Mouse (Mus musculus): ENCODE measurements around the gene Med20. TPM values are rescaled to one million over a fixed set of nuclear protein-coding genes. Genes with fewer than 3 reads are reported as not detected.

Gene Med20
- polyA plus RNA-seq (2014; fragmentation: Nextera tagmentation; extraction: Ambion mirVana) = 44.6 and 44.8 TPM in 2 replicates

GRCm38 (mm10) chr17:47610849-47611660 is at the start of gene Med20, which contains the start of the genes Bysl and Gm20517:
Gene Med20, plus strand, starts transcription at chr17:47611582.
Gene Bysl, minus strand, starts transcription at chr17:47611492.
Gene Gm20517, plus strand, starts transcription at chr17:47611589.
- peak; percentile 95 for ATAC-seq (ENCODE audit: low FRiP score)
- H3K9ac ChIP-seq (ENCODE audit: low read depth, low read length) = peak within 1 kb of the TSS; percentile 59
- no peaks in the 10 kb centered on the region for H3K27me3 ChIP-seq (ENCODE audit: control insufficient read depth, insufficient read depth, low read length)
- under 1% methylated on average over 59 of the region's 59 CpGs for WGBS
- peak within 1 kb of the TSS; percentile 19; the same call in 1 of the 2 replicates for H3K27ac ChIP-seq (ENCODE audit: low read depth, low read length)
- no peaks in the 10 kb centered on the region for H3K4me1 ChIP-seq (replicated peaks; ENCODE audit: control insufficient read depth, insufficient read depth, low read length)
- DNase-seq (ENCODE audit: low spot score) = peak; percentile 98
- no peaks in the 10 kb centered on the region for H3K9me3 ChIP-seq (ENCODE audit: control insufficient read depth, low read length)
- H3K4me3 ChIP-seq (ENCODE audit: low read depth, low read length) = peak within 1 kb of the TSS; percentile 66
- no peaks in the 10 kb centered on the region for H3K36me3 ChIP-seq (ENCODE audit: control insufficient read depth, insufficient read depth, low read length)
- peak within 1 kb of the TSS; percentile 80 for H3K4me2 ChIP-seq (replicated peaks; ENCODE audit: low read depth, low read length)

- Histone ChIP-seq H3K36me3 (ENCODE audit: control insufficient read depth, insufficient read depth, low read length) (no peaks in the 10 kb centered on the region), H3K4me1 (replicated peaks; ENCODE audit: control insufficient read depth, insufficient read depth, low read length) (no peaks in the 10 kb centered on the region), H3K9ac (ENCODE audit: low read depth, low read length) (no peak overlapping the region), H3K4me2 (replicated peaks; ENCODE audit: low read depth, low read length) (no peak overlapping the region), H3K27ac (ENCODE audit: low read depth, low read length) (no peak overlapping the region), H3K27me3 (ENCODE audit: control insufficient read depth, insufficient read depth, low read length) (no peaks in the 10 kb centered on the region), H3K4me3 (ENCODE audit: low read depth, low read length) (no peak overlapping the region), H3K9me3 (ENCODE audit: control insufficient read depth, low read length) (no peaks in the 10 kb centered on the region)
- 80% methylated on average over 6 of the region's 6 CpGs for WGBS
- ATAC-seq (ENCODE audit: low FRiP score) (no peak), DNase-seq (ENCODE audit: low spot score) (no peak)
Observed at GRCm38 (mm10) chr17:47562875-47563274, 48.5 kb upstream of the Med20 start.

- DNase-seq (ENCODE audit: low spot score) = no peak
Observed at GRCm38 (mm10) chr17:47564612-47565011, 46.8 kb upstream of the Med20 start.

GRCm38 (mm10) chr17:47566133-47566532 is 45.2 kb upstream of the Med20 start:
- no peaks in the 10 kb centered on the region for H3K4me1 ChIP-seq (replicated peaks; ENCODE audit: control insufficient read depth, insufficient read depth, low read length)
- no peak overlapping the region for H3K9ac ChIP-seq (ENCODE audit: low read depth, low read length)
- DNase-seq (ENCODE audit: low spot score) = peak; percentile 31
- H3K36me3 ChIP-seq (ENCODE audit: control insufficient read depth, insufficient read depth, low read length) = no peaks in the 10 kb centered on the region
- H3K9me3 ChIP-seq (ENCODE audit: control insufficient read depth, low read length) = no peaks in the 10 kb centered on the region
- H3K27me3 ChIP-seq (ENCODE audit: control insufficient read depth, insufficient read depth, low read length) = no peaks in the 10 kb centered on the region
- H3K27ac ChIP-seq (ENCODE audit: low read depth, low read length) = no peak overlapping the region
- H3K4me3 ChIP-seq (ENCODE audit: low read depth, low read length) = no peak overlapping the region
- ATAC-seq (ENCODE audit: low FRiP score) = peak; percentile 68
- 12% methylated on average over 2 of the region's 2 CpGs for WGBS
- H3K4me2 ChIP-seq (replicated peaks; ENCODE audit: low read depth, low read length) = no peak overlapping the region

More at GRCm38 (mm10) chr17:47564612-47565011, 46.8 kb upstream of the Med20 start:
- no peaks in the 10 kb centered on the region for H3K9me3 ChIP-seq (ENCODE audit: control insufficient read depth, low read length)
- H3K4me3 ChIP-seq (ENCODE audit: low read depth, low read length) = no peak overlapping the region
- no peak for ATAC-seq (ENCODE audit: low FRiP score)
- H3K36me3 ChIP-seq (ENCODE audit: control insufficient read depth, insufficient read depth, low read length) = no peaks in the 10 kb centered on the region
- H3K4me2 ChIP-seq (replicated peaks; ENCODE audit: low read depth, low read length) = no peak overlapping the region
- H3K27ac ChIP-seq (ENCODE audit: low read depth, low read length) = no peak overlapping the region
- H3K9ac ChIP-seq (ENCODE audit: low read depth, low read length) = no peak overlapping the region
- WGBS = 83% methylated on average over 5 of the region's 5 CpGs
- no peaks in the 10 kb centered on the region for H3K27me3 ChIP-seq (ENCODE audit: control insufficient read depth, insufficient read depth, low read length)
- H3K4me1 ChIP-seq (replicated peaks; ENCODE audit: control insufficient read depth, insufficient read depth, low read length) = no peaks in the 10 kb centered on the region

GRCm38 (mm10) chr17:47567271-47567670 is 44.1 kb upstream of the Med20 start:
- WGBS = 89% methylated on average over 3 of the region's 3 CpGs
- no peaks in the 10 kb centered on the region for H3K9me3 ChIP-seq (ENCODE audit: control insufficient read depth, low read length)
- H3K9ac ChIP-seq (ENCODE audit: low read depth, low read length) = no peak overlapping the region
- no peak overlapping the region for H3K4me3 ChIP-seq (ENCODE audit: low read depth, low read length)
- no peak overlapping the region; the same call in 1 of the 2 replicates for H3K27ac ChIP-seq (ENCODE audit: low read depth, low read length)
- H3K4me2 ChIP-seq (replicated peaks; ENCODE audit: low read depth, low read length) = no peak overlapping the region
- no peaks in the 10 kb centered on the region; the same call in 1 of the 2 replicates for H3K4me1 ChIP-seq (replicated peaks; ENCODE audit: control insufficient read depth, insufficient read depth, low read length)
- no peak for DNase-seq (ENCODE audit: low spot score)
- H3K36me3 ChIP-seq (ENCODE audit: control insufficient read depth, insufficient read depth, low read length) = no peaks in the 10 kb centered on the region
- no peak for ATAC-seq (ENCODE audit: low FRiP score)
- no peaks in the 10 kb centered on the region for H3K27me3 ChIP-seq (ENCODE audit: control insufficient read depth, insufficient read depth, low read length)

- no peak for ATAC-seq (ENCODE audit: low FRiP score)
Observed at GRCm38 (mm10) chr17:47568389-47568788, 43.0 kb upstream of the Med20 start.

GRCm38 (mm10) chr17:47568951-47569527 is 42.3 kb upstream of the Med20 start:
- H3K27ac ChIP-seq (ENCODE audit: low read depth, low read length) = 0 out of 2 replicates have a peak overlapping the region, but pooled peaks have one; percentile 17
- no peaks in the 10 kb centered on the region for H3K36me3 ChIP-seq (ENCODE audit: control insufficient read depth, insufficient read depth, low read length)
- H3K4me1 ChIP-seq (replicated peaks; ENCODE audit: control insufficient read depth, insufficient read depth, low read length) = no peaks in the 10 kb centered on the region; the same call in 1 of the 2 replicates
- no peak overlapping the region for H3K4me3 ChIP-seq (ENCODE audit: low read depth, low read length)
- peak; percentile 67; the same call in 1 of the 2 replicates for ATAC-seq (ENCODE audit: low FRiP score)
- WGBS = 62% methylated on average over 10 of the region's 10 CpGs
- H3K27me3 ChIP-seq (ENCODE audit: control insufficient read depth, insufficient read depth, low read length) = no peaks in the 10 kb centered on the region
- no peak overlapping the region for H3K4me2 ChIP-seq (replicated peaks; ENCODE audit: low read depth, low read length)
- H3K9ac ChIP-seq (ENCODE audit: low read depth, low read length) = no peak overlapping the region
- DNase-seq (ENCODE audit: low spot score) = peak; percentile 31
- no peaks in the 10 kb centered on the region for H3K9me3 ChIP-seq (ENCODE audit: control insufficient read depth, low read length)

More at GRCm38 (mm10) chr17:47568389-47568788, 43.0 kb upstream of the Med20 start:
- WGBS = 94% methylated on average over 3 of the region's 3 CpGs
- Histone ChIP-seq H3K36me3 (ENCODE audit: control insufficient read depth, insufficient read depth, low read length) (no peaks in the 10 kb centered on the region), H3K27me3 (ENCODE audit: control insufficient read depth, insufficient read depth, low read length) (no peaks in the 10 kb centered on the region), H3K4me2 (replicated peaks; ENCODE audit: low read depth, low read length) (no peak overlapping the region), H3K9ac (ENCODE audit: low read depth, low read length) (no peak overlapping the region), H3K27ac (ENCODE audit: low read depth, low read length) (no peak overlapping the region), H3K4me1 (replicated peaks; ENCODE audit: control insufficient read depth, insufficient read depth, low read length) (no peaks in the 10 kb centered on the region; the same call in 1 of the 2 replicates), H3K9me3 (ENCODE audit: control insufficient read depth, low read length) (no peaks in the 10 kb centered on the region), H3K4me3 (ENCODE audit: low read depth, low read length) (no peak overlapping the region)
- DNase-seq (ENCODE audit: low spot score) = no peak

- no peak overlapping the region for H3K27ac ChIP-seq (ENCODE audit: low read depth, low read length)
- no peak overlapping the region for H3K9ac ChIP-seq (ENCODE audit: low read depth, low read length)
- WGBS = 14% methylated on average over 7 of the region's 7 CpGs
- DNase-seq (ENCODE audit: low spot score) = peak; percentile 37
- H3K36me3 ChIP-seq (ENCODE audit: control insufficient read depth, insufficient read depth, low read length) = no peaks in the 10 kb centered on the region
- no peak for ATAC-seq (ENCODE audit: low FRiP score)
- no peaks in the 10 kb centered on the region for H3K9me3 ChIP-seq (ENCODE audit: control insufficient read depth, low read length)
- H3K4me3 ChIP-seq (ENCODE audit: low read depth, low read length) = no peak overlapping the region
- no peaks in the 10 kb centered on the region for H3K27me3 ChIP-seq (ENCODE audit: control insufficient read depth, insufficient read depth, low read length)
- no peak overlapping the region for H3K4me2 ChIP-seq (replicated peaks; ENCODE audit: low read depth, low read length)
- no peaks in the 10 kb centered on the region; the same call in 1 of the 2 replicates for H3K4me1 ChIP-seq (replicated peaks; ENCODE audit: control insufficient read depth, insufficient read depth, low read length)
Observed at GRCm38 (mm10) chr17:47571621-47572020, 39.8 kb upstream of the Med20 start.
